Mouse (Mus musculus) hindbrain, postnatal 0 days (tissue): ENCODE data around the gene Ubtf. TPM values are rescaled to one million over a fixed set of nuclear protein-coding genes. Genes with fewer than 3 reads are reported as not detected.

Experiments used
- ATAC-seq: fragments of 200-750 bp; cut with Nextera tagmentation; 2 replicates; pipeline ENCODE4 v1.8.0; 2017; ENCODE audit warnings: mild to moderate bottlenecking, moderate TSS enrichment, moderate library complexity
- DNase-seq: peaks from one replicate; pipeline ENCODE4 v3.0.0-alpha.2; 2015; ENCODE audit warnings: low spot score
- H3K27ac ChIP-seq: fragments of 300-500 bp; sonication (generic); 2 replicates; pipeline ENCODE4 v1.5.1; 2014; ENCODE audit warnings: mild to moderate bottlenecking
- H3K27me3 ChIP-seq: fragments of 300-500 bp; sonication (generic); 2 replicates; pipeline ENCODE4 v1.6.1; 2014; ENCODE audit warnings: low read length, mixed read lengths; ENCODE audit not compliant: insufficient read depth
- H3K36me3 ChIP-seq: fragments of 300-500 bp; sonication (generic); 2 replicates; pipeline ENCODE4 v1.6.1; 2014; ENCODE audit warnings: low read length, mixed read lengths; ENCODE audit not compliant: insufficient read depth
- H3K4me1 ChIP-seq: fragments of 300-500 bp; sonication (generic); 2 replicates; pipeline ENCODE4 v1.6.1; 2014; ENCODE audit warnings: antibody characterized with exemption, low read length, mixed read lengths; ENCODE audit not compliant: insufficient read depth
- H3K4me2 ChIP-seq: fragments of 300-500 bp; sonication (generic); 2 replicates; pipeline ENCODE4 v1.6.1; 2014; ENCODE audit warnings: low read depth, mild to moderate bottlenecking, low read length, moderate library complexity, mixed read lengths
- H3K4me3 ChIP-seq: fragments of 300-500 bp; sonication (generic); 2 replicates; pipeline ENCODE4 v1.5.1; 2014; ENCODE audit warnings: low read length
- H3K9ac ChIP-seq: fragments of 300-500 bp; sonication (generic); replicated peaks from 2 replicates; pipeline ENCODE4 v1.6.1; 2014; ENCODE audit warnings: mild to moderate bottlenecking, low read length, moderate library complexity, mixed read lengths
- H3K9me3 ChIP-seq: fragments of 300-500 bp; sonication (generic); 2 replicates; pipeline ENCODE4 v1.6.1; 2016; ENCODE audit warnings: low read length, mixed read lengths
- CTCF ChIP-seq: IDR thresholded peaks from 2 replicates; pipeline ENCODE4 v1.5.1; 2016; ENCODE audit warnings: antibody characterized with exemption, control low read depth, low read depth
- WGBS: fragments of 180-500 bp; shearing (Covaris S2); extraction: QIAGEN DNeasy Blood & Tissue Kit; methylation state at CpG from one replicate; pipeline ENCODE4 v1.1.7; 2014; 5-methylcytosine and 5-hydroxymethylcytosine counted together
- polyA plus RNA-seq: library from polyadenylated mRNA; unstranded; fragments of >200 nt; fragmentation: Nextera tagmentation; extraction: Ambion mirVana; gene quantifications from 2 replicates; pipeline ENCODE4 v1.2.1, GENCODE M21; 2015
- total RNA-seq: library from RNA; depleted of rRNA; stranded (reverse); fragments of >200 nt; gene quantifications from 2 replicates; pipeline ENCODE4 v1.2.3, GENCODE M21; 2014

Ubtf gene
- total and polyA plus RNA-seq, 2 experiments from 2014 or later: 53.7 to 74.6 TPM

- WGBS: 96% methylated on average over 13 of the region's 13 CpGs
- Histone ChIP-seq H3K27me3 (no peaks in the 10 kb centered on the region), H3K27ac (no peak overlapping the region), H3K4me2 (peak overlapping the region; percentile 93; the same call in 1 of the 2 replicates), H3K4me3 (no peak overlapping the region), H3K4me1 (peaks cover 10% of the 10 kb centered on the region), H3K9ac (peak overlapping the region; percentile 88; the same call in 1 of the 2 replicates), H3K9me3 (no peaks in the 10 kb centered on the region), H3K36me3 (peaks cover 19% of the 10 kb centered on the region)
- DNase-seq (no peak), ATAC-seq (no peak)
- no peak for TF ChIP-seq CTCF
Measured at GRCm38 (mm10) chr11:102293971-102294370, 25.6 kb downstream of the Ubtf start.

GRCm38 (mm10) chr11:102291051-102291535, 28.4 kb downstream of the Ubtf start:
- WGBS: 76% methylated on average over 11 of the region's 11 CpGs
- no peak overlapping the region for H3K9ac ChIP-seq
- peaks cover 7% of the 10 kb centered on the region; the same call in 1 of the 2 replicates for H3K4me1 ChIP-seq
- H3K27me3 ChIP-seq: no peaks in the 10 kb centered on the region
- H3K4me3 ChIP-seq: no peak overlapping the region
- no peak for TF ChIP-seq CTCF
- DNase-seq (no peak), ATAC-seq (no peak)
- no peaks in the 10 kb centered on the region for H3K9me3 ChIP-seq
- no peak overlapping the region for H3K4me2 ChIP-seq
- no peak overlapping the region for H3K27ac ChIP-seq
- H3K36me3 ChIP-seq: peaks cover 29% of the 10 kb centered on the region

- Histone ChIP-seq H3K27ac (no peak overlapping the region), H3K9ac (no peak overlapping the region), H3K27me3 (no peaks in the 10 kb centered on the region), H3K4me1 (peaks cover 10% of the 10 kb centered on the region; the same call in 1 of the 2 replicates), H3K4me2 (no peak overlapping the region), H3K4me3 (no peak overlapping the region), H3K9me3 (no peaks in the 10 kb centered on the region), H3K36me3 (peaks cover 29% of the 10 kb centered on the region)
- no peak for ATAC-seq
- DNase-seq: no peak
- no peak for TF ChIP-seq CTCF
- 85% methylated on average over 4 of the region's 4 CpGs for WGBS
Measured at GRCm38 (mm10) chr11:102290141-102290540, 29.4 kb downstream of the Ubtf start.

- Histone ChIP-seq H3K27me3 (no peaks in the 10 kb centered on the region), H3K36me3 (peaks cover 29% of the 10 kb centered on the region), H3K9ac (no peak overlapping the region), H3K9me3 (no peaks in the 10 kb centered on the region), H3K4me1 (peaks cover 5% of the 10 kb centered on the region; the same call in 1 of the 2 replicates), H3K4me2 (no peak overlapping the region), H3K27ac (no peak overlapping the region; the same call in 1 of the 2 replicates), H3K4me3 (no peak overlapping the region)
- DNase-seq: no peak
- WGBS: 57% methylated on average over 6 of the region's 6 CpGs
- no peak for TF ChIP-seq CTCF
- ATAC-seq: no peak
Measured at GRCm38 (mm10) chr11:102289511-102290100, 29.9 kb downstream of the Ubtf start.

GRCm38 (mm10) chr11:102288913-102289312, 30.6 kb downstream of the Ubtf start:
- Histone ChIP-seq H3K27me3 (no peaks in the 10 kb centered on the region), H3K9ac (no peak overlapping the region), H3K4me3 (no peak overlapping the region), H3K4me2 (no peak overlapping the region), H3K9me3 (no peaks in the 10 kb centered on the region), H3K27ac (peak overlapping the region; percentile 32; the same call in 1 of the 2 replicates), H3K36me3 (peaks cover 29% of the 10 kb centered on the region), H3K4me1 (peaks cover 5% of the 10 kb centered on the region; the same call in 1 of the 2 replicates)
- TF ChIP-seq CTCF: no peak
- DNase-seq: no peak
- ATAC-seq: no peak
- WGBS: 73% methylated on average over 2 of the region's 2 CpGs

GRCm38 (mm10) chr11:102288027-102288804, 31.3 kb downstream of the Ubtf start:
- DNase-seq (no peak), ATAC-seq (no peak)
- peaks cover 5% of the 10 kb centered on the region; the same call in 1 of the 2 replicates for H3K4me1 ChIP-seq
- H3K4me3 ChIP-seq: no peak overlapping the region
- H3K27ac ChIP-seq: peak overlapping the region; percentile 32; the same call in 1 of the 2 replicates
- no peak overlapping the region for H3K9ac ChIP-seq
- no peaks in the 10 kb centered on the region for H3K27me3 ChIP-seq
- no peak overlapping the region for H3K4me2 ChIP-seq
- no peak for TF ChIP-seq CTCF
- peaks cover 29% of the 10 kb centered on the region for H3K36me3 ChIP-seq
- 84% methylated on average over 8 of the region's 8 CpGs for WGBS
- H3K9me3 ChIP-seq: no peaks in the 10 kb centered on the region

GRCm38 (mm10) chr11:102287485-102287884, 32.1 kb downstream of the Ubtf start:
- no peak for TF ChIP-seq CTCF
- 88% methylated on average over 8 of the region's 8 CpGs for WGBS
- Histone ChIP-seq H3K4me3 (no peak overlapping the region), H3K27ac (no peak overlapping the region), H3K4me2 (no peak overlapping the region), H3K36me3 (peaks cover 24% of the 10 kb centered on the region), H3K9me3 (no peaks in the 10 kb centered on the region), H3K27me3 (no peaks in the 10 kb centered on the region), H3K9ac (no peak overlapping the region), H3K4me1 (peaks cover 5% of the 10 kb centered on the region; the same call in 1 of the 2 replicates)
- no peak for DNase-seq
- ATAC-seq: no peak
